Mouse (Mus musculus) cerebellum, adult 2 months (tissue): ENCODE measurements around the gene 5730522E02Rik.

ENCODE experiments used
- CTCF ChIP-seq: fragments of 200-500 bp; IDR thresholded peaks from 2 replicates; pipeline ENCODE4 v1.5.1; 2011; ENCODE audit warnings: low read depth, mild to moderate bottlenecking, control low read depth, low read length, moderate library complexity, borderline replicate concordance; ENCODE audit not compliant: insufficient read depth
- POLR2A ChIP-seq: fragments of 200-500 bp; IDR thresholded peaks from 2 replicates; pipeline ENCODE4 v1.6.1; 2011; ENCODE audit warnings: low read length, control low read depth, borderline replicate concordance; ENCODE audit not compliant: insufficient read depth

- no peak for TF ChIP-seq CTCF
- no peak for TF ChIP-seq POLR2A
Observed at GRCm38 (mm10) chr11:25770991-25771568, 439.5 kb downstream of the 5730522E02Rik start.
